Mouse (Mus musculus) liver, adult 2 months (tissue): ENCODE results near the gene Txlnb.

Experiments
- CTCF ChIP-seq: fragments of 200-500 bp; IDR thresholded peaks from 2 replicates; pipeline ENCODE4 v1.5.1; 2011; ENCODE audit warnings: low read depth, low read length, control low read depth
- POLR2A ChIP-seq: fragments of 200-500 bp; IDR thresholded peaks from 2 replicates; pipeline ENCODE4 v1.6.1; 2011; ENCODE audit warnings: low read length, control low read depth; ENCODE audit not compliant: insufficient read depth; ENCODE audit errors: extremely low read depth

DNA sequence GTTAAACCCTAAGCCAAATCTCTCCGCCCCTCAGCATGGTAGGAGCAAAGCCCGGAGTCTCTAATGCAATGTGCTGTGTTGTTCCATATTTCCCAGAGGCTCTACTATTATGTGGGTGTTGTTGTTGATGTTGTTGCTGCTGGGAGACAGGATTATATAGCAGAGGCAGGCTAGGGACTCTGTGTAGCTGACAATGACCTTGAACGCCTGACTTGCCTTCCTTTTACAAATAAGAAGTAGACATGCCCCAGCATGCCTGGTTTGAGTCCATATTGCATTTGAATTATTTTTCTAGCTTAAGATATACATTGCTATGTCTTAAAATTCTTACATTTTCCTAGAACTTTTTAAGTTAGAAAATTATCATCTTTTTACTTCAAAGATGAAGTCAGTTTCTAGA is 1.7 kb downstream of the Txlnb start:
- no peak for TF ChIP-seq CTCF
- TF ChIP-seq POLR2A: no peak
